Comparison of ENCODE assay signal across 7 mouse cellular contexts in genomic region chr4:121214793-121215304, GRCm38 (mm10). TPM values are rescaled to one million over a fixed set of nuclear protein-coding genes. Genes with fewer than 3 reads are reported as not detected.
DNase-seq lines count a peak whose midpoint lies in the region; ATAC-seq lines count a peak whose summit lies in the region.

Gene Rlf (minus strand): TSS chr4:121215084.

- WGBS in embryonic facial prominence, embryonic 12.5 days: under 1% methylated on average over 47 of the region's 48 CpGs
- WGBS in limb, embryonic 11.5 days: under 1% methylated on average over 39 of the region's 48 CpGs
- under 1% methylated on average over 48 of the region's 48 CpGs for WGBS in midbrain, embryonic 14.5 days

- H3K9ac ChIP-seq in embryonic facial prominence, embryonic 12.5 days: peak within 1 kb of the TSS; percentile 90
- H3K9ac ChIP-seq in limb, embryonic 11.5 days (ENCODE audit: low read length): peak within 1 kb of the TSS; percentile 96
- H3K9ac ChIP-seq in midbrain, embryonic 14.5 days (replicated peaks; ENCODE audit: low read length): peak within 1 kb of the TSS; percentile 92

- H3K27ac ChIP-seq in embryonic facial prominence, embryonic 12.5 days: peak within 1 kb of the TSS; percentile 88
- H3K27ac ChIP-seq in limb, embryonic 11.5 days (replicated peaks; ENCODE audit: low read depth, low read length): peak within 1 kb of the TSS; percentile 69; the same call in 1 of the 2 replicates
- peak within 1 kb of the TSS; percentile 95 for H3K27ac ChIP-seq in midbrain, embryonic 14.5 days (replicated peaks; ENCODE audit: low read depth, low read length)

- peak; percentile 99 for DNase-seq in adrenal gland, postnatal 25 days
- DNase-seq in heart, adult 11 months: peak; percentile 100
- peak; percentile 100 for DNase-seq in kidney, adult 18-20 months
- peak; percentile 99 for DNase-seq in limb, embryonic 11.5 days (ENCODE audit: low spot score)
- peak; percentile 100 for DNase-seq in midbrain, embryonic 14.5 days
- peak; percentile 96 to 100 for DNase-seq in spleen, adult 18-20 months

- peak; percentile 94 for ATAC-seq in embryonic facial prominence, embryonic 12.5 days (ENCODE audit: insufficient number of reproducible peaks, insufficient read depth, low FRiP score, low TSS enrichment)
- peak; percentile 97 for ATAC-seq in limb, embryonic 11.5 days (ENCODE audit: insufficient number of reproducible peaks, low FRiP score, low TSS enrichment, low read depth)
- ATAC-seq in midbrain, embryonic 14.5 days (ENCODE audit: low FRiP score, low TSS enrichment): peak; percentile 98

- H3K4me2 ChIP-seq in embryonic facial prominence, embryonic 12.5 days (replicated peaks): peak within 1 kb of the TSS; percentile 92
- H3K4me2 ChIP-seq in limb, embryonic 11.5 days (ENCODE audit: low read depth, severe bottlenecking): peak within 1 kb of the TSS; percentile 81
- peak within 1 kb of the TSS; percentile 86 for H3K4me2 ChIP-seq in midbrain, embryonic 14.5 days (ENCODE audit: low read length)

- H3K36me3 ChIP-seq in embryonic facial prominence, embryonic 12.5 days: no peaks in the 10 kb centered on the region
- no peaks in the 10 kb centered on the region for H3K36me3 ChIP-seq in limb, embryonic 11.5 days (ENCODE audit: control insufficient read depth, insufficient read depth, low read length)
- H3K36me3 ChIP-seq in midbrain, embryonic 14.5 days (ENCODE audit: control insufficient read depth, insufficient read depth, low read length): no peaks in the 10 kb centered on the region

- H3K4me3 ChIP-seq in embryonic facial prominence, embryonic 12.5 days: peak within 1 kb of the TSS; percentile 91
- H3K4me3 ChIP-seq in limb, embryonic 11.5 days (ENCODE audit: low read depth, low read length): peak within 1 kb of the TSS; percentile 83
- peak within 1 kb of the TSS; percentile 89 for H3K4me3 ChIP-seq in midbrain, embryonic 14.5 days (replicated peaks; ENCODE audit: low read depth, low read length)

- H3K4me1 ChIP-seq in embryonic facial prominence, embryonic 12.5 days: peaks cover 12% of the 10 kb centered on the region; the same call in 1 of the 2 replicates
- no peaks in the 10 kb centered on the region for H3K4me1 ChIP-seq in limb, embryonic 11.5 days (ENCODE audit: control insufficient read depth, insufficient read depth, low read length)
- H3K4me1 ChIP-seq in midbrain, embryonic 14.5 days (ENCODE audit: control insufficient read depth, insufficient read depth, low read length): peaks cover 20% of the 10 kb centered on the region

- no peaks in the 10 kb centered on the region for H3K9me3 ChIP-seq in embryonic facial prominence, embryonic 12.5 days
- H3K9me3 ChIP-seq in limb, embryonic 11.5 days (ENCODE audit: control insufficient read depth, low read length): no peaks in the 10 kb centered on the region
- H3K9me3 ChIP-seq in midbrain, embryonic 14.5 days (ENCODE audit: control insufficient read depth, low read length): no peaks in the 10 kb centered on the region

- no peaks in the 10 kb centered on the region for H3K27me3 ChIP-seq in embryonic facial prominence, embryonic 12.5 days
- no peaks in the 10 kb centered on the region for H3K27me3 ChIP-seq in limb, embryonic 11.5 days (ENCODE audit: control insufficient read depth, insufficient read depth, low read length)
- H3K27me3 ChIP-seq in midbrain, embryonic 14.5 days (ENCODE audit: control insufficient read depth, insufficient read depth, low read length): no peaks in the 10 kb centered on the region

RNA-seq across cellular contexts. Expression of gene Rlf, which starts in this region (rescaled TPM):
- 15.3 and 17.8 TPM in 2 replicates for total RNA-seq in adrenal gland, postnatal 25 days (2021)
- polyA plus RNA-seq in embryonic facial prominence, embryonic 12.5 days (2016; fragmentation: Nextera tagmentation; extraction: Ambion mirVana): 35.2 and 35.6 TPM in 2 replicates
- 23.5 and 24.0 TPM in 2 replicates for polyA plus RNA-seq in limb, embryonic 11.5 days (2014; fragmentation: Nextera tagmentation; extraction: Ambion mirVana)
- polyA plus RNA-seq in midbrain, embryonic 14.5 days (2014; fragmentation: Nextera tagmentation; extraction: Ambion mirVana): 27.1 and 31.5 TPM in 2 replicates

Comparison
In these comparisons a context has a peak if more than half of its experiments do, and no peak if none do; other contexts are left out.
1. Peak in every context shown above with its lines: DNase-seq, ATAC-seq, H3K4me3 ChIP-seq and H3K27ac ChIP-seq.